Mouse (Mus musculus): ENCODE measurements around the gene Ankrd13a.

DNA sequence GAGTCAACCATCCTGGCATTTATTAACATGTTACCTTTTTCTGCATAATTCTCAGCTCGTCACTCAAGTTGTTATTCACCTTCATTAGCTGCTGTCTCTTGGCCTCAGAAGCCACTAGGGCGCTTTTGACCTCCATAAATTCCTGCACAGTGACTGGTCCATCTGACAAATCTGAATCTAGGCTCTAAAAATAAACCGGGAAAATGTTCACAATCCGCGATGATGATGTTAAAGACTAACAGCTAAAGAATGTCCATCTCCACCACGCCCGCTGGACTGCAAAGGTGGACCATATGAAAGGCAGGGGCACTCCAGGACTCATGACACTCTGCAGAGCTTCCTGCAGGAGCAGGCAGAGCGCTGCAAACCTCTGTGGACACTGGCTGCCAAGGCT, 30.8 kb upstream of the Ankrd13a start:
- TF ChIP-seq GATA1 (IDR thresholded peaks at IDR 0.05; ENCODE audit: borderline replicate concordance, low read length) (no peak), FLI1 (IDR thresholded peaks at IDR 0.05; ENCODE audit: low read length) (no peak)
